Mouse (Mus musculus): ENCODE measurements around the gene Naaladl1.

Naaladl1 gene

GRCm38 (mm10) chr19:6084478-6085248 is 20.9 kb upstream of the Naaladl1 start, which contains the start of the genes Zfpl1 and Cdca5:
Zfpl1 (minus strand) TSS chr19:6084956.
Cdca5 (plus strand) TSS chr19:6084983.
- DNase-seq (ENCODE audit: low spot score), result peak; percentile 95

- DNase-seq (ENCODE audit: low spot score), result peak; percentile 67
Observed at GRCm38 (mm10) chr19:6085417-6085879, 20.1 kb upstream of the Naaladl1 start.

- no peak for DNase-seq (ENCODE audit: low spot score)
Observed at GRCm38 (mm10) chr19:6088841-6089240, 16.7 kb upstream of the Naaladl1 start.

- no peak for DNase-seq (ENCODE audit: low spot score)
Observed at GRCm38 (mm10) chr19:6094119-6094518, 11.5 kb upstream of the Naaladl1 start, which contains the start of gene AC131692.1. AC131692.1 (plus strand) TSS chr19:6094419.

GRCm38 (mm10) chr19:6097847-6098246 is 7.7 kb upstream of the Naaladl1 start:
- no peak for DNase-seq (ENCODE audit: low spot score)

- DNase-seq (ENCODE audit: low spot score), result no peak
Observed at GRCm38 (mm10) chr19:6101186-6101585, 4.4 kb upstream of the Naaladl1 start.

GRCm38 (mm10) chr19:6102169-6102853 is 3.3 kb upstream of the Naaladl1 start:
- DNase-seq (ENCODE audit: low spot score), result no peak

GRCm38 (mm10) chr19:6104476-6104875 is 1.1 kb upstream of the Naaladl1 start:
- DNase-seq (ENCODE audit: low spot score), result no peak

- peak; percentile 40 for DNase-seq (ENCODE audit: low spot score)
Observed at GRCm38 (mm10) chr19:6113116-6113515, 7.5 kb downstream of the Naaladl1 start.

GRCm38 (mm10) chr19:6116113-6116850 is 10.7 kb downstream of the Naaladl1 start:
- DNase-seq (ENCODE audit: low spot score), result no peak

- DNase-seq (ENCODE audit: low spot score), result no peak
Observed at GRCm38 (mm10) chr19:6117346-6117985, 11.9 kb downstream of the Naaladl1 start.

- peak; percentile 90 for DNase-seq (ENCODE audit: low spot score)
Observed at GRCm38 (mm10) chr19:6117986-6118676, 12.5 kb downstream of the Naaladl1 start, which contains the start of gene Sac3d1. Sac3d1 (minus strand) TSS chr19:6118650.

- peak; percentile 65 for DNase-seq (ENCODE audit: low spot score)
Observed at GRCm38 (mm10) chr19:6118677-6119185, 13.1 kb downstream of the Naaladl1 start.

GRCm38 (mm10) chr19:6121761-6122160 is 16.2 kb downstream of the Naaladl1 start:
- DNase-seq (ENCODE audit: low spot score), result no peak

- no peak for DNase-seq (ENCODE audit: low spot score)
Observed at GRCm38 (mm10) chr19:6123330-6123729, 17.7 kb downstream of the Naaladl1 start.

- DNase-seq (ENCODE audit: low spot score), result no peak
Observed at GRCm38 (mm10) chr19:6124898-6125297, 19.3 kb downstream of the Naaladl1 start.

- DNase-seq (ENCODE audit: low spot score), result peak; percentile 75
Observed at GRCm38 (mm10) chr19:6126289-6126688, 20.7 kb downstream of the Naaladl1 start.

- DNase-seq (ENCODE audit: low spot score), result no peak
Observed at GRCm38 (mm10) chr19:6126789-6127580, 21.4 kb downstream of the Naaladl1 start.

GRCm38 (mm10) chr19:6127760-6128341 is 22.3 kb downstream of the Naaladl1 start, which contains the start of gene Snx15:
Snx15 (minus strand) TSS chr19:6128304.
- peak; percentile 95 for DNase-seq (ENCODE audit: low spot score)
